Mouse (Mus musculus) thymus, postnatal 0 days (tissue): ENCODE data around the gene Cacfd1. TPM values are rescaled to one million over a fixed set of nuclear protein-coding genes. Genes with fewer than 3 reads are reported as not detected.

Experiments used
- DNase-seq: peaks from one replicate; pipeline ENCODE4 v3.0.0-alpha.2; 2015; ENCODE audit warnings: low spot score
- polyA plus RNA-seq: library from polyadenylated mRNA; unstranded; fragments of >200 nt; fragmentation: Nextera tagmentation; extraction: Ambion mirVana; gene quantifications from 2 replicates; pipeline ENCODE4 v1.2.1, GENCODE M21; 2015

The Cacfd1 gene
- polyA plus RNA-seq, result 33.4 and 37.3 TPM in 2 replicates

DNA sequence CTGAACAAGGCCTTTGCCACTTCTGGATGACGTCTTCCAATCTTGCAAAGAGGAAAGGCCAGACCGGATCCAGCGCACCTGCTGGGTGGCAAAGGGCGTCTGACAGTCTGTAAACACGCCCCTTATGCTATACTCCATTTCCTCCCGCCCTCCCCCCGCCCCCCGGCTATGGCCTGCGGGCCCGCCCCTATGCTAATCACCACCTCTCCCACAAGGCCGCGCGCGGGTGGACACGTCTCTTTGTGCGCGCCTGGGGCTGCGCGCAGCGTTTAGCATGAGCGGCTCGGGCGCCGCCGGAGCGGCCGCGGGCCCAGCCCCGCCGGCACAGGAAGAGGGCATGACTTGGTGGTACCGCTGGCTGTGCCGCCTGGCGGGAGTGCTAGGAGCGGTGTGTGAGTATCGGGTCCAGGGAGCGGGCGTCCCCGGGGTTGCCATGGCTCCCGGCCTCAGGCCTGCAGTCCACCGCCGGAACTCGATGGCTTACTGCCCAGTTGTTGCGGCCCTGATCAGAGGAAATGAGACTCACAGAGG is at the start of gene Cacfd1:
Gene Cacfd1 (plus strand): TSS at position 213 of the 531 bp plus-strand sequence.
- DNase-seq, result peak; percentile 98

DNA sequence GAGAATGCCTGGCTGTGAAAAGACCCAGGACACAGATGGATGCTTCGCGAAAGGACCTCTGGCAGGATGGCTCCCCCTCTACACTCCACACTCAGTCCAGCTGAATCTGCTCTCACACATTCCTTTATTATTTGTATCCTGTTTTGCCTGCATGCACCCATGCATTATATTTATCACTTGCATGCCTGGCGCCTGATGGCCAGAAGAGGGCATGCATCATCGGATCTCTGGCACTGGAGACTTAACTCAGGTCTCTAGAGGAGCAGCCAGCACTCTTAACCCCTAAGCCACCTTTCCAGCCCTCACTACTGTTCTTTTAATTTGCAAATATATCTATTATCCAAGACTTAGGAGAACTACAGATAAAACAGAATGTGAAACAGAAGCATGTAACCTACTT is 49.0 kb upstream of the Cacfd1 start:
- DNase-seq, result no peak

DNA sequence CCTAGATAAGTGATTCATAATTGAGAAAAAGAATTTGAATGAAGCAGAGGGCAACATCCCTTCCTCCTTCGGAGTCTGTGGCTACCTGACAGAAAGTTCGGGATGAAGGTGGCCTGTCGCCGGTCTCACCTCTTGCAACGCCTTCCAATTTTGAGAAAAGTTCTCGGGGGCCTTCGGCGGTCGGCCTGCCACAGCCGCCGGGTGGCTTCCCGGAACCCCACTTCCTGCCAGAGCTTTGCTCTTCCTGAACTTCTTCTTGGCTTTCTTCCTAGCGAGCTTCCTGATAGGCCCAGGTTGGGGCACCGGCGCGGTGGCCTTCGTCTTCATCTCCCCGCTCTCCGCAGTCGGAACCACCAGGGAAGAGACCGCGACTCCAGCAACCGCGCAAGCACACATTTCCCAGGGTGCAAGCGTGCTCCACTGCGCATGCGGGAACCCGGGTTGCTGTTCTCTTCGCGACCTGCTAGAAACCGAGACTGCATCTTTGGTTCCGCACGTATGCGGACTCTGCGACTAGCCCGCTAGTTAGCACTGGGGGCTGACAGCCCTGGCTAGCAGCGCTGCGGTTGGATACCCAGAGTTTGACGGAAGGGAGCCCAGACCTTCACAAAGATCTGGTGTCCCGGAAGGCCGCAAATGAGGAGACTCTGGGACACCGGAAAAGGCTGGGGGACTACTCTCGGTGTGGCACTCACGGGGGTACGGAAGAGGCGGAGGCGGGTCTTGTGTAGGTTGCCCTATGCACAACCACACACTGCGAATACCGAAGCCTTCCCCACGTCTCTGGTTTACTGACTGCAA is 45.6 kb upstream of the Cacfd1 start, which contains the start of gene Rexo4:
Gene Rexo4 (minus strand): TSS at position 464 of the 801 bp plus-strand sequence.
- peak; percentile 96 for DNase-seq

DNA sequence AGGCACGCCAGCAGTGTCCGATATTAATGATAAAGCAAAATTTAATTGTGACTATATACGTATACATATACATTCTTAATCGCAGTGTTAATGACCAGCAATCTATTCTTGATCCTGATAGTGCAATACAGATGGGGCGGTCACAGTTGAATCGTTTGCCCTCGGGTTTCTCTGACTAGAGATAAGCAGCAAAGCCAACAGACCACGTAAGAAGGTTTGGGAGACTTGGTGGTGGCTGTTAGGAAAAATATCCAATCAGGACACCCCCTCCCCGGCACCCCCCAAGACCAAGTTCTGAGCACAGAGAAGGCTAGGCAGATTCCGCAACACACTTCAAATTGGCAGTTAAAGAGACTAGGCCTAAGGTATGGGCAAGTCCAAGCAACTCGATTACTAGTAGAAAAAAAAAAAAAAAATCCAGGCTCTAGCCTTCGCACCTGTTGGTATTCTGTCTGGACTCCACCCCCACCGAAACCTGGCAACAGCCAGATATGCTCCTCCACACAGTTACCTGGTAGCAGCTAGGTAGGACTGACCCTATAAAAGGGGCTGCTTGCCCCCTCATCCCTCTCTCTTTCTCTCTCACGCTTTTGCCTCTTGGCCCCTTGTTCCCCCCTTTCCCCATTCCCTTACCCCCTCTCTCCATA is 44.9 kb upstream of the Cacfd1 start:
- DNase-seq, result no peak

- DNase-seq, result no peak
Observed at GRCm38 (mm10) chr2:26967262-26967661, 42.5 kb upstream of the Cacfd1 start.

DNA sequence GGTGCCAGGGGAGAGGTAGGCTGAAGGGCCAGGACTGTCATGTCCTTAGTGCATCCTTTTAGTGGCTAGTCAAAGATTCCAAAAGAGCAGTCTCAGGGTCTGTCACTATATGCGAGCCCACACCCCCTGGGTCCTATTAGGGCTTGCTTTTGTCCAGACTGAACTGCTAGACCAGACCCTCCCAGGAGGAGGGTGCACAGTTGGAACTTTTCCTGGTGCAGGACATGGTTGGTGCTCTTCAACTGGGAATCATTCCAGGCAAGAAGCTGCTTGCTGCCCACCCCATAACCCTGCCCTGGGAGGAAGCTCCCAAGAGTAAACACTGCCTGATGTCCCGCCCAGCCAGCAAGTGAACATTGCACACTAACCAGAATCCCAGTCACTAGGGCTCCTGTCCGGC is 36.6 kb upstream of the Cacfd1 start, which contains the start of gene Adamts13:
Gene Adamts13 (plus strand): TSS at position 301 of the 400 bp plus-strand sequence.
- no peak for DNase-seq

DNA sequence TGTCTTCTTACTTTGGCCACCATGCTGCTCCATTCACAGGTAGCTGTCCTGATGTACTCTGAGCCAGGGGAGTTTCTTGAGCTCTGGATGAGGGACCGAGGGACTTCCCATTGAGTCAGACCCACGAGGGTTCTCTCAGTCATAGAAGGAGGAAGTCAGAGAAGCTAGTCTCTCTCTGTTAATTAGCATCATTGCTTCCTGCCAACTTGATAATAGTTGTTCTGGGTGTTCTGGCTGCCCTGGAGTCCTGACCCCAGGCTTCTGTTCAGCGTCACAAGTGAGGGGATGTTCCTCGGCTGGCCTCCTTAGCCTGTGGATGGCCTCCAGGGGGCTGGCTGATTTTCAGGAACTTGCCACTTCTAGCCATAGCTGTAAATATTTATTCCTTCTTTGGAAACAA is 35.8 kb upstream of the Cacfd1 start:
- DNase-seq, result no peak

GRCm38 (mm10) chr2:26980361-26980760 is 29.4 kb upstream of the Cacfd1 start:
- DNase-seq, result no peak

DNA sequence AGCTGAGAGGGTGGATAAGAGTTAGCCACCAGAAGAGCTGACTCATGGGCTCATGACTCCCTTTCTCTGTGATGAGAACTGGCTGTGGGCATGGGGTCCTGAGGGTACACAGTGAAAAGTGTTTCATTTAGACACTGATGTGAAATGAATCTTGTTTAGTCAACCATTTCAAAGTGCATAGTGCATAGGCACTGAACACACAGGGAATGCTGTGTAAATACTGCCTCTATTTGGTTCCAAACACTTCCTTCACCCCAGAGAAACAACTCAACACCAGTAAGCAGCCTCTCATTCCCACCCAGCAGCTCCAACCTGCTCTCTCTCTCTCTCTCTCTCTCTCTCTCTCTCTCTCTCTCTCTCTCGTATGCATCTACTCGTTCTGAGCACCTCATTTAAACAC is 25.5 kb upstream of the Cacfd1 start:
- no peak for DNase-seq

DNA sequence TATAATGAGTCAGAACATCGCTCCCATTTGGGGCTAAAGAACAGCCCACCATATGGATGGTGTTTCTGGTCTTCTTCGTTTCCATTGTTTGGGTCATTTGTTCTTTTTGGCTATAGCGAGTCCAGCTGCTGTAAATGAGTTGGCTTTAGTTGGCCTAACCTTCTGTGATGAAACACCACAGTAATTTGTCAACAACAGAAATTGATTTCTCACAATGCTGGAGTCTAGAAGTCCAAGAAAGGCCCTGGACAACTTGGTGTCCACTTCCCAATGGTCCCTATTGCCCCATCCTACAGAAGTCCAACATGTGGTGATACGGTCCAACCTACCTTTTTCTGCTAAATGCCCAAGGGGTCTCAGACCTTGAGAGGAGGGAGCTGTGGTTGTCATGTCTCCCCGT is 25.1 kb upstream of the Cacfd1 start:
- DNase-seq, result no peak

DNA sequence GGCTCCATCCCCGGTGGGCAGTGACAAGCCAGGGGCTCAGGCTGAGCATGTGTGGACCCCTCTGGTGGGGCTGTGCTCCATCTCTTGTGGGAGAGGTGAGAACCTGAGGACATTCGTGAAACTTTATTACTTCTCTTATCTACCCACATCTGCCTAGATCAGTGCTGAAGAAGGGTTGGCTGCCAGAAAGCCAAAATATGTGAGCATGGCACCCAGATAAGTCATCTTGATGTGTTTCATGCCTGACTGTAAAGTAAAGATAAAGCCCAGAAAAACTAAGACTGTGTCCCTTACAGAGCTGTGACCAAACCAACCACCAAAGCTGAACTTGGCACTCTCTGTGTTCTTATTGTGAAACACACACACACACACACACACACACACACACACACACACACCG is 15.8 kb upstream of the Cacfd1 start:
- DNase-seq, result no peak

DNA sequence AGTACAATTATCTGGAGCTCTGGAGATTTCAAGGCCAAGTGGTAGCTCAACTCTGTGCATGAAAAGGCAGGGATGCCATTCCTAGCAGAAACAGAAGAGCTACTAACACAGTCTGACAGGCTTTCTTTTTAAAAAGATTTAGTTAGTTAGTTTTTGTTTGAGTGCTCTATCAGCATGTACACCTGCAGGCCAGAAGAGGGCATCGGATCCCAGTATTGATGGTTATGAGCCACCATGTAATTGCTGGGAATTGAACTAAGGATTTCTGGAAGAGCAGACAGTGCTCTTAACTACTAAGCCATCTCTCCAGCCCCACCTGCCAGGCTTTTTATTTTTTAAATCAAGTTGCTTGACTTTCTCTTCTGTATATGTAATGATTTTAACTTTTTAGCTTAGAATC is 12.2 kb upstream of the Cacfd1 start:
- DNase-seq, result peak; percentile 22

DNA sequence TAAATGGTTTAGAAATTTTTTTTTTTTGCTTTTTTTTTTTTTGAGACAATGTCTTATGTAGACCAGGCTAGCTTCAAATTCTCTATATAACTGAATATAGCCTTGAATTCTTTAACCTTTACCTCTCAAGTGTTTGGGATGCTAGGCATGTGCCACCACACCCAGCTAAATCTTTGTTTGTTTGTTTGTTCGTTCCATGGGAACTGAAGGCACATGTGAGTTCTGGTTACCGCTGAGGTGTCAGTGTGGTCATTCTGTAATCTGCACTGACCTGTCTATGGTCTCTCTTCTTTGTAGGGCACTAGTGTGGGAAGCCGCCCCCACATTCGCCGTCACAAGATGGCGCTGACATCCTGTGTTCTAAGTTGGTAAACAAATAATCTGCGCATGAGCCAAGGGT is 11.7 kb upstream of the Cacfd1 start:
- no peak for DNase-seq

DNA sequence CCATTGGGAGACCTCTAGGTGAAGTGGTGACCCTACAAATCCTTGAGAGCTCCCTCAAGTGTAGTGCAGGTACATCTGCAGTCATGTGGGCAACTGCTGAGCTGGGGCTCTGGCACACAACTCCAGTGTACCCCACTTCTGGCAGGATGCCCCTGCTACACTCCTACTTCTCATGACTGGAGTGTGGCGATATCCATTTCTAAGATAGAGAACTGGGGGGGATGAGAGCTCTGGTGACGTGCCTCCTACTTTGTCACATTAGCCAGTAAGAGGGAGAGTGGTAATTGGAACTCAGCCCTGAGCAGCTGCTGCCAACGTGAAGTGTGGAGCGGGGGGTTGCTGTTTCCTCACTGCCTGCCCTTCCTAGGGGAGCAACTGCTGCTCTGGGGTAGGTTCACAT is 3.5 kb upstream of the Cacfd1 start:
- DNase-seq, result no peak

DNA sequence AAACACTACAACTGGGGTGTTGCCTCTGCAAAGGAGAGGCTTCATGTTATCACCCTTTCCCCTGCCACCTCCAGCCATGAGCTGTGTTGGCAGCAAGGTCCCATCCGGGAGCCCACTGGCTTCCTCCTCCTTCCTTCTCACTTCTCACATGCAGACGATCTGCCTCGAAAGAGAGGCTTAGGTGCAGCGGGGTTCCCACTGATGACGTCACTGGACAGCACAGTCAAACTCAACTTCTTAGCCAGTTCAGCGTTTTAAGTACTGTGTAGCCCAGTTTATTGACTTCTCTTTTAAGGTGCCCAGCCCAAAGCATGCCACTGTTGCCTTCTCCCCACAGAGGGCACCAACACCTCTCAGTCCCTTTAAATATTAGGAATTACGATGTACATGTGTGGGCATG is 2.0 kb upstream of the Cacfd1 start:
- DNase-seq, result no peak

DNA sequence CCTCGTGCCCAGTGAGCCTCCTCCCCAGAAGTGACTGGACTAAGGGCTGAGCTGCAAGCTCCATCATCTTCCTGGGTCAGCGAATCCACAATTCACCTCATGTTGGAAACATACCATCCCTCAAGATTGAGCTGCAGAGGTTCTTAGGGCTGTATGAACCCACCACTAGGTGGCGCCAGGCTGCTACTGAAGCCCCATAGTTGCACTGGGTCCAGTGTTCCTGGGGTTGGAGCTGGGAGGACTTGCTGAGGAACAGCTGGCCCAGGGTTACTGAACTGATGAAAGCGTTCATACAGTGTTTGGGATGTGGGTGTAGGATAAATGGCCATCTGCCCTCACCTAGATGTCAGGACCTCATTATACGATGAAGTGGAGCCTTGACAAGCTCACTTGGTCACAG is 8.1 kb downstream of the Cacfd1 start:
- DNase-seq, result peak; percentile 66

DNA sequence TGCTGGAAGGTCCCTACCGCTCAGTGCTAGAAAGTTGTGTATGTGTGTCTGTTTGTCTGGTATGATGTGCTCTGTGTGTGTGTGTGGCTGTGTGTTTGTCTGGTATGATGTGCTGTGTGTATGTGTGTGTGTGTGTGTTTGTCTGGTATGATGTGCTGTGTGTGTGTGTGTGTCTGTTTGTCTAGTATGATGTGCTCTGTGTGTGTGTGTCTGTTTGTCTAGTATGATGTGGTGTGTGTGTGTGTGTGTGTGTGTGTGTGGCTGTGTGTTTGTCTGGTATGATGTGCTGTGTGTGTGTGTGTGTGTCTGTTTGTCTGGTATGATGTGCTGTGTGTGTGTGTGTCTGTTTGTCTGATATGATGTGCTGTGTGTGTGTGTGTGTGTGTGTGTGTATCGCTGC is 9.8 kb downstream of the Cacfd1 start:
- DNase-seq, result no peak

- no peak for DNase-seq
Observed at GRCm38 (mm10) chr2:27021103-27021502, 11.4 kb downstream of the Cacfd1 start.

GRCm38 (mm10) chr2:27022612-27023011 is 12.9 kb downstream of the Cacfd1 start:
- DNase-seq, result no peak

GRCm38 (mm10) chr2:27024136-27024535 is 14.4 kb downstream of the Cacfd1 start:
- DNase-seq, result no peak

- no peak for DNase-seq
Observed at GRCm38 (mm10) chr2:27025545-27025944, 15.8 kb downstream of the Cacfd1 start.

DNA sequence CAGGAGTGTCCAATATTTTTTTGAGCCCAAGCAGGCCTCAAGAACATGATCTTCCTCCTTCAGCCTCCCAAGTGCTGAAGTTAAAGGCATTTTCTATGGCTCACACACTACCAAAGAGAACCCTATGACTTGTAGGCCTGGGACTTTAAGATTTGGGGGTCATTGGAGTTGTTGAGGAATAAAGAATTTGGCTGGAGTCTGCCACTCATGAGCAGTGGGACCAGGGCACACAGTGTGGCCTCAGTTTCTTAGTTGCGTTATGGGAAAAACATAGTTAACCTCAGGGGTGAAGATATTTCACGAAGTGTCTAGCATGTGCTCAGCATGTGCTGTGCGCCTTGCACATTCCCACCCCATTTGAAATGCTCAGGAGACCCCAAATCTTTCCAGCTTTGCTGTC is 16.6 kb downstream of the Cacfd1 start:
- DNase-seq, result no peak
